Mouse (Mus musculus) hindbrain, embryonic 12.5 days (tissue): ENCODE data around the gene Ch25h. TPM values are rescaled to one million over a fixed set of nuclear protein-coding genes. Genes with fewer than 3 reads are reported as not detected.

Experiments used
- ATAC-seq: fragments of 200-750 bp; cut with Nextera tagmentation; 2 replicates; pipeline ENCODE4 v1.8.0; 2017; ENCODE audit warnings: moderate TSS enrichment; ENCODE audit not compliant: low FRiP score
- H3K27ac ChIP-seq: fragments of 300-500 bp; sonication (generic); 2 replicates; pipeline ENCODE4 v1.5.1; 2016; ENCODE audit warnings: mild to moderate bottlenecking
- H3K27me3 ChIP-seq: fragments of 300-500 bp; sonication (generic); 2 replicates; pipeline ENCODE4 v1.6.1; 2016; ENCODE audit warnings: mild to moderate bottlenecking
- H3K36me3 ChIP-seq: fragments of 300-500 bp; sonication (generic); 2 replicates; pipeline ENCODE4 v1.6.1; 2016; ENCODE audit warnings: mild to moderate bottlenecking
- H3K4me1 ChIP-seq: fragments of 300-500 bp; sonication (generic); 2 replicates; pipeline ENCODE4 v1.6.1; 2016
- H3K4me2 ChIP-seq: fragments of 300-500 bp; sonication (generic); replicated peaks from 2 replicates; pipeline ENCODE4 v1.6.1; 2016; ENCODE audit warnings: mild to moderate bottlenecking
- H3K4me3 ChIP-seq: fragments of 300-500 bp; sonication (generic); 2 replicates; pipeline ENCODE4 v1.5.1; 2016; ENCODE audit warnings: mild to moderate bottlenecking
- H3K9ac ChIP-seq: fragments of 300-500 bp; sonication (generic); 2 replicates; pipeline ENCODE4 v1.6.1; 2016; ENCODE audit warnings: mild to moderate bottlenecking, moderate library complexity
- H3K9me3 ChIP-seq: fragments of 300-500 bp; sonication (generic); replicated peaks from 2 replicates; pipeline ENCODE4 v1.6.1; 2016; ENCODE audit warnings: mild to moderate bottlenecking
- WGBS: fragments of 180-500 bp; shearing (Covaris S2); methylation state at CpG from one replicate; pipeline ENCODE4 v1.1.7; 2016; 5-methylcytosine and 5-hydroxymethylcytosine counted together
- polyA plus RNA-seq: library from polyadenylated mRNA; unstranded; fragments of >200 nt; fragmentation: Nextera tagmentation; extraction: Ambion mirVana; gene quantifications from 2 replicates; pipeline ENCODE4 v1.2.1, GENCODE M21; 2016

Gene Ch25h
- polyA plus RNA-seq, 1 experiment from 2014 or later: 6.1 TPM

- Histone ChIP-seq H3K36me3 (peaks cover 5% of the 10 kb centered on the region; the same call in 1 of the 2 replicates), H3K27ac (no peak overlapping the region), H3K9ac (no peak overlapping the region), H3K4me2 (no peak overlapping the region), H3K4me1 (no peaks in the 10 kb centered on the region), H3K9me3 (no peaks in the 10 kb centered on the region), H3K4me3 (no peak overlapping the region), H3K27me3 (no peaks in the 10 kb centered on the region)
- ATAC-seq: no peak
- WGBS: 55% methylated on average over 8 of the region's 8 CpGs
Measured at GRCm38 (mm10) chr19:34511528-34511927, 36.6 kb upstream of the Ch25h start.

- no peak for ATAC-seq
- no peak overlapping the region for H3K4me2 ChIP-seq
- H3K9ac ChIP-seq: no peak overlapping the region
Measured at GRCm38 (mm10) chr19:34510717-34511116, 35.8 kb upstream of the Ch25h start.

GRCm38 (mm10) chr19:34505161-34505721, 30.3 kb upstream of the Ch25h start:
- Histone ChIP-seq H3K27ac (no peak overlapping the region), H3K4me1 (no peaks in the 10 kb centered on the region), H3K9ac (no peak overlapping the region), H3K4me2 (no peak overlapping the region), H3K4me3 (no peak overlapping the region), H3K36me3 (peaks cover 6% of the 10 kb centered on the region), H3K9me3 (no peaks in the 10 kb centered on the region), H3K27me3 (no peaks in the 10 kb centered on the region)
- 95% methylated on average over 12 of the region's 12 CpGs for WGBS
- no peak for ATAC-seq

More at GRCm38 (mm10) chr19:34510717-34511116, 35.8 kb upstream of the Ch25h start:
- 94% methylated on average over 5 of the region's 5 CpGs for WGBS
- Histone ChIP-seq H3K27me3 (no peaks in the 10 kb centered on the region), H3K4me1 (no peaks in the 10 kb centered on the region), H3K9me3 (no peaks in the 10 kb centered on the region), H3K4me3 (no peak overlapping the region), H3K36me3 (peaks cover 6% of the 10 kb centered on the region), H3K27ac (no peak overlapping the region)

- ATAC-seq: no peak
- no peak overlapping the region for H3K4me3 ChIP-seq
- no peaks in the 10 kb centered on the region for H3K9me3 ChIP-seq
- no peak overlapping the region for H3K27ac ChIP-seq
- H3K4me1 ChIP-seq: no peaks in the 10 kb centered on the region
- peaks cover 4% of the 10 kb centered on the region for H3K36me3 ChIP-seq
- H3K27me3 ChIP-seq: no peaks in the 10 kb centered on the region
- H3K4me2 ChIP-seq: no peak overlapping the region
- no peak overlapping the region for H3K9ac ChIP-seq
- WGBS: 53% methylated on average over 4 of the region's 4 CpGs
Measured at GRCm38 (mm10) chr19:34500763-34501162, 25.8 kb upstream of the Ch25h start.

- no peak for ATAC-seq
- H3K4me3 ChIP-seq: no peak overlapping the region
- no peak overlapping the region for H3K27ac ChIP-seq
- 85% methylated on average over 1 of the region's 1 CpGs for WGBS
- no peaks in the 10 kb centered on the region for H3K27me3 ChIP-seq
- no peak overlapping the region for H3K4me2 ChIP-seq
- H3K4me1 ChIP-seq: no peaks in the 10 kb centered on the region
- H3K9ac ChIP-seq: no peak overlapping the region
- H3K9me3 ChIP-seq: no peaks in the 10 kb centered on the region
- peaks cover 6% of the 10 kb centered on the region; the same call in 1 of the 2 replicates for H3K36me3 ChIP-seq
Measured at GRCm38 (mm10) chr19:34496353-34496752, 21.4 kb upstream of the Ch25h start.

GRCm38 (mm10) chr19:34493859-34494258, 18.9 kb upstream of the Ch25h start:
- Histone ChIP-seq H3K9me3 (no peaks in the 10 kb centered on the region), H3K36me3 (peaks cover 6% of the 10 kb centered on the region; the same call in 1 of the 2 replicates), H3K9ac (no peak overlapping the region), H3K27me3 (no peaks in the 10 kb centered on the region), H3K4me2 (no peak overlapping the region), H3K27ac (no peak overlapping the region), H3K4me1 (no peaks in the 10 kb centered on the region), H3K4me3 (no peak overlapping the region)
- no peak for ATAC-seq
- 91% methylated on average over 4 of the region's 4 CpGs for WGBS

- no peaks in the 10 kb centered on the region for H3K4me1 ChIP-seq
- ATAC-seq: no peak
- no peaks in the 10 kb centered on the region for H3K27me3 ChIP-seq
- no peak overlapping the region for H3K9ac ChIP-seq
- H3K4me2 ChIP-seq: no peak overlapping the region
- no peak overlapping the region for H3K4me3 ChIP-seq
- no peaks in the 10 kb centered on the region for H3K36me3 ChIP-seq
- no peak overlapping the region for H3K27ac ChIP-seq
- H3K9me3 ChIP-seq: no peaks in the 10 kb centered on the region
- 15% methylated on average over 4 of the region's 4 CpGs for WGBS
Measured at GRCm38 (mm10) chr19:34483547-34483946, 8.6 kb upstream of the Ch25h start.

GRCm38 (mm10) chr19:34474228-34474990, 555 bp downstream of the Ch25h start:
- H3K36me3 ChIP-seq: no peaks in the 10 kb centered on the region
- H3K27me3 ChIP-seq: peaks cover 36% of the 10 kb centered on the region
- no peaks in the 10 kb centered on the region for H3K9me3 ChIP-seq
- WGBS: 5% methylated on average over 49 of the region's 49 CpGs
- peaks cover 9% of the 10 kb centered on the region; the same call in 1 of the 2 replicates for H3K4me1 ChIP-seq
- peak overlapping the region; percentile 97 for H3K4me2 ChIP-seq
- H3K9ac ChIP-seq: peak overlapping the region; percentile 50
- peak overlapping the region; percentile 57 for H3K4me3 ChIP-seq
- H3K27ac ChIP-seq: no peak overlapping the region
- peak; percentile 82 for ATAC-seq

GRCm38 (mm10) chr19:34471703-34472102, 3.3 kb downstream of the Ch25h start:
- no peaks in the 10 kb centered on the region for H3K9me3 ChIP-seq
- no peak overlapping the region for H3K4me2 ChIP-seq
- no peak for ATAC-seq
- H3K27ac ChIP-seq: no peak overlapping the region
- WGBS: 75% methylated on average over 2 of the region's 2 CpGs
- peaks cover 31% of the 10 kb centered on the region for H3K27me3 ChIP-seq
- no peak overlapping the region for H3K4me3 ChIP-seq
- H3K9ac ChIP-seq: no peak overlapping the region
- H3K4me1 ChIP-seq: peaks cover 9% of the 10 kb centered on the region; the same call in 1 of the 2 replicates
- no peaks in the 10 kb centered on the region for H3K36me3 ChIP-seq

- Histone ChIP-seq H3K9me3 (no peaks in the 10 kb centered on the region), H3K36me3 (no peaks in the 10 kb centered on the region), H3K4me2 (no peak overlapping the region), H3K27ac (no peak overlapping the region), H3K4me3 (no peak overlapping the region), H3K27me3 (peaks cover 10% of the 10 kb centered on the region), H3K9ac (no peak overlapping the region), H3K4me1 (no peaks in the 10 kb centered on the region)
- ATAC-seq: no peak
- WGBS: 51% methylated on average over 3 of the region's 3 CpGs
Measured at GRCm38 (mm10) chr19:34468794-34469193, 6.2 kb downstream of the Ch25h start.

GRCm38 (mm10) chr19:34468216-34468615, 6.7 kb downstream of the Ch25h start:
- 27% methylated on average over 6 of the region's 6 CpGs for WGBS
- Histone ChIP-seq H3K4me2 (no peak overlapping the region), H3K27me3 (peaks cover 5% of the 10 kb centered on the region), H3K9ac (no peak overlapping the region), H3K4me1 (no peaks in the 10 kb centered on the region), H3K9me3 (no peaks in the 10 kb centered on the region), H3K36me3 (no peaks in the 10 kb centered on the region), H3K27ac (no peak overlapping the region), H3K4me3 (no peak overlapping the region)
- ATAC-seq: no peak

GRCm38 (mm10) chr19:34464453-34464852, 10.5 kb downstream of the Ch25h start:
- H3K9me3 ChIP-seq: no peaks in the 10 kb centered on the region
- no peaks in the 10 kb centered on the region for H3K36me3 ChIP-seq
- no peak overlapping the region for H3K4me3 ChIP-seq
- no peaks in the 10 kb centered on the region for H3K4me1 ChIP-seq
- H3K27me3 ChIP-seq: no peaks in the 10 kb centered on the region
- H3K9ac ChIP-seq: no peak overlapping the region
- no peak overlapping the region for H3K27ac ChIP-seq
- ATAC-seq: no peak
- no peak overlapping the region for H3K4me2 ChIP-seq
- 76% methylated on average over 3 of the region's 3 CpGs for WGBS
